Mouse (Mus musculus) lung, embryonic 15.5 days (tissue): ENCODE data around the gene Lsm14a. TPM values are rescaled to one million over a fixed set of nuclear protein-coding genes. Genes with fewer than 3 reads are reported as not detected.

ENCODE experiments used
- ATAC-seq: fragments of 200-750 bp; cut with Nextera tagmentation; 2 replicates; pipeline ENCODE4 v1.8.0; 2017; ENCODE audit warnings: moderate number of reproducible peaks, borderline replicate concordance; ENCODE audit not compliant: low FRiP score, low TSS enrichment; ENCODE audit errors: extremely low read depth
- H3K27ac ChIP-seq: fragments of 300-500 bp; sonication (generic); 2 replicates; pipeline ENCODE4 v1.5.1; 2015; ENCODE audit warnings: moderate library complexity, mild to moderate bottlenecking, inconsistent platforms
- H3K27me3 ChIP-seq: fragments of 300-500 bp; sonication (generic); 2 replicates; pipeline ENCODE4 v1.6.1; 2015; ENCODE audit warnings: inconsistent platforms
- H3K36me3 ChIP-seq: fragments of 300-500 bp; sonication (generic); 2 replicates; pipeline ENCODE4 v1.6.1; 2015; ENCODE audit warnings: inconsistent platforms
- H3K4me1 ChIP-seq: fragments of 300-500 bp; sonication (generic); 2 replicates; pipeline ENCODE4 v1.6.1; 2015; ENCODE audit warnings: inconsistent platforms
- H3K4me2 ChIP-seq: fragments of 300-500 bp; sonication (generic); 2 replicates; pipeline ENCODE4 v1.6.1; 2015; ENCODE audit warnings: inconsistent platforms, mild to moderate bottlenecking, moderate library complexity
- H3K4me3 ChIP-seq: fragments of 300-500 bp; sonication (generic); 2 replicates; pipeline ENCODE4 v1.5.1; 2015; ENCODE audit warnings: mild to moderate bottlenecking, inconsistent platforms
- H3K9ac ChIP-seq: fragments of 300-500 bp; sonication (generic); 2 replicates; pipeline ENCODE4 v1.6.1; 2015; ENCODE audit warnings: inconsistent platforms
- H3K9me3 ChIP-seq: fragments of 300-500 bp; sonication (generic); 2 replicates; pipeline ENCODE4 v1.6.1; 2016; ENCODE audit warnings: inconsistent platforms
- WGBS: fragments of 180-500 bp; shearing (Covaris S2); methylation state at CpG from one replicate; pipeline ENCODE4 v1.1.7; 2015; 5-methylcytosine and 5-hydroxymethylcytosine counted together
- polyA plus RNA-seq: library from polyadenylated mRNA; unstranded; fragments of >200 nt; fragmentation: Nextera tagmentation; extraction: Ambion mirVana; gene quantifications from 2 replicates; pipeline ENCODE4 v1.2.1, GENCODE M21; 2015

Lsm14a gene
- polyA plus RNA-seq, 1 experiment from 2014 or later, result 98.5 TPM

DNA sequence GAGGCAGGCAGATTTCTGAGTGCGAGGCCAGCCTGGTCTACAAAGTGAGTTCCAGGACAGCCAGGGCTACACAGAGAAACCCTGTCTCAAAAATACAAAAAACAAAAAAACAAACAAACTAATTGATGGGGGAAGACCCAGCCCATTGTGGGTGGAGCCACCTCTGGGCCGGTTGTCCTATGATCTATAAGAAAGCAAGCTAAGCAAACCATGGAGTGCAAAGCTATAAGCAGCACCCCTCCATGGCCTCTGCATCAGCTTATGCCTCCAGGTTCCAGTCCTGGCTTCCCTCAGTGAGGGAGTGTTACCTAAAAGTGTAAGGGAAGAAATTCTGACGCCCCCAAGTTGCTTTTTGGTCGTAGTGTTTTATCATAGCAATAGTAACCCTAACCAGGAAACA is 1.4 kb downstream of the Lsm14a start:
- no peaks in the 10 kb centered on the region for H3K36me3 ChIP-seq
- H3K9me3 ChIP-seq, result no peaks in the 10 kb centered on the region
- peaks cover 27% of the 10 kb centered on the region for H3K4me1 ChIP-seq
- no peak overlapping the region for H3K27ac ChIP-seq
- WGBS, result 76% methylated on average over 4 of the region's 4 CpGs
- no peak overlapping the region for H3K4me3 ChIP-seq
- no peaks in the 10 kb centered on the region for H3K27me3 ChIP-seq
- H3K9ac ChIP-seq, result no peak overlapping the region
- no peak for ATAC-seq
- H3K4me2 ChIP-seq, result no peak overlapping the region

DNA sequence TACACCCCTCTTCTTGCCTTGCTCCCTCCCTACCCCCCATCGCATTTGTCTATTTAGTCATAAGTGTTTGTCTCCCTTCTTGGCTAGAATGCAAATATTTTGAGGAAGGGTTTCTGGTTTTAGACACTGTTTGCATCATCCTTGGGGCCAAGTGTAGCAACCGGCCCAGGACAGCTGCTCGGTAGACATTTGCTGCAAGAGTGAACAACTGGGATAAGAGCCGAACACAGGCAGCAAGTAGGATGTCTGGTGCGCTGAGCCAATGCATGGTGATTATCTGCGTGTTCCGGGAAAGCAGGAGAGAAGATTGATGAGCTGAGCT is 2.3 kb downstream of the Lsm14a start:
- H3K9ac ChIP-seq, result peak overlapping the region; percentile 96; the same call in 1 of the 2 replicates
- peak; percentile 53; the same call in 1 of the 2 replicates for ATAC-seq

DNA sequence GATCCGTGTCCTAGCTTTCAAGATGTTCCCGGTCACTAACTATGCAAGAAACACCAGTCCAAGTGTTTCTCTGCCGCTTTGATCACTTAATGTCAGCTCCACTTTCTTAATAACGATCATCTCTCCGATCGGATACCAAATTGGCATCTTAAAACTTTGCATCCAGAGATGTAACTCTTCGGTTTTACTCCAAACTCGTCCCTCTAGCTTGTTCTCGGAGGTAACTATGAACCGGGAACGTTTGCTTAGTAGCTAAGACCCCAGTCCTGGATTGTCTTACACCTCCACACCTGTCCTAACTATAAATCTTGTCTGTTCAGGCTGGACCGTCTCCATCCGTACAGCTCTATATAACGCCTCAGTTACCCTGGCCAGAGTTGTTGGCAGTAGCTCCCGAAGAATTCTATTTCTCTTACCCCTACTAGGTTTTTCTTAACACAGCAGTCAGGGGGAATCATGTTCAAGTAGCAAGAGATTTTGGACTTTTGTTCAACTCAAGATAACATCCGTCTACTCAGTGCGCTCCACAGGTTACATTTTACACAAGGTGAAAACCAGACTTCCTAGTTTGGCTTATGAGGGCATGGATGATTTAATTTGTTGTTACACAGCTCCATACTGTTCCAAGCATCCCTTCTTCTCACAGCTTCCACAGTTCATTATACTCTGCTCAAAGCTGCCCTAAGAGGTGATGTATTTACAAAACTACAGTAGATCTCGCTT is 2.8 kb downstream of the Lsm14a start:
- Histone ChIP-seq H3K9me3 (no peaks in the 10 kb centered on the region), H3K36me3 (no peaks in the 10 kb centered on the region), H3K4me2 (peak overlapping the region; percentile 79), H3K4me1 (peaks cover 36% of the 10 kb centered on the region), H3K4me3 (peak overlapping the region; percentile 87), H3K9ac (peak overlapping the region; percentile 96), H3K27me3 (no peaks in the 10 kb centered on the region), H3K27ac (peak overlapping the region; percentile 98)
- ATAC-seq, result peak; percentile 30; the same call in 1 of the 2 replicates
- WGBS, result 4% methylated on average over 18 of the region's 18 CpGs

More for the DNA sequence above, 2.3 kb downstream of the Lsm14a start:
- WGBS, result 18% methylated on average over 7 of the region's 7 CpGs
- Histone ChIP-seq H3K27ac (peak overlapping the region; percentile 98), H3K4me3 (peak overlapping the region; percentile 87), H3K9me3 (no peaks in the 10 kb centered on the region), H3K4me1 (peaks cover 32% of the 10 kb centered on the region), H3K27me3 (no peaks in the 10 kb centered on the region), H3K36me3 (no peaks in the 10 kb centered on the region), H3K4me2 (peak overlapping the region; percentile 79)

DNA sequence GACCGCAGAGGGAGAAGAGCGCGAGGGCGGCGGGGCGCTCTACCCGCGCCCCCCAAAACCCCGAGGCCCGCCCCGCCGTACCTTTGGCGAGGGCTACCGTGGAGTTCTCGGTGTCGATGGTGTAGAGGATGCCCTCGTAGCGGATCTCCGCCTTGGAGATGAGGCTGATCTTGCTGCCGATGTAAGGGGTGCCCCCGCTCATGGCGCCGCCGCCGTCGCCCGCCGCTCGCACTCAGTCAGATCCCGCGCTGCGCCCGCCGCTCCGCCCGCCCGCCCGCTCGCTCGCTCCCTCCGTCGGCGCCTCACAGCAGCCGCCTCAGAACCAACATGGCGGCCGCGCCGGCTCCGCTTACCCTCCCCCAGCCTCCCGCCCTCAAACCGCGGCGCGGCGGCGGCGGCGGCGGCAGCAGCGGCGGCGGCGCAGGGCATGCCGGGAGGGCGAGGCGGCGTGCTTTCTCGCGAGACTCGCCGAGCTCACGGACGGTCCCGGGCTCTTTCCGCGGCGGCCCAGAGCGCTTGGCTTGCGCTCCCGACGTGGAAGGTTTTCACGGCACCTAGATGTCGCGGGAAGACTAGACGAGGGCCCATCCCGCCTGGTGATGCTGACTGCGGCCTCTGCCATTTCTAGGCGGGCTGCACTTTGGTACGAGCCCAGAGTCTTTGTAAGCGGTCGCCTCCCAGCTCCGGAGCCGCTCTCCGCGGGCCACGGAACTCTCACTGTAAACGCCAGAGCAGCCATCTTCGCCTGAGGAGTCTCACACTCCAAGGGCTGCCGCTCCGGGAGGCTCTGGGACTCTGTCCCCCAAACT is 3.6 kb downstream of the Lsm14a start:
- Histone ChIP-seq H3K4me2 (peak overlapping the region; percentile 79), H3K4me3 (peak overlapping the region; percentile 87), H3K9me3 (no peaks in the 10 kb centered on the region), H3K9ac (peak overlapping the region; percentile 96), H3K27ac (peak overlapping the region; percentile 98), H3K36me3 (no peaks in the 10 kb centered on the region), H3K4me1 (peaks cover 36% of the 10 kb centered on the region), H3K27me3 (no peaks in the 10 kb centered on the region)
- under 1% methylated on average over 95 of the region's 100 CpGs for WGBS
- peak; percentile 93 for ATAC-seq

DNA sequence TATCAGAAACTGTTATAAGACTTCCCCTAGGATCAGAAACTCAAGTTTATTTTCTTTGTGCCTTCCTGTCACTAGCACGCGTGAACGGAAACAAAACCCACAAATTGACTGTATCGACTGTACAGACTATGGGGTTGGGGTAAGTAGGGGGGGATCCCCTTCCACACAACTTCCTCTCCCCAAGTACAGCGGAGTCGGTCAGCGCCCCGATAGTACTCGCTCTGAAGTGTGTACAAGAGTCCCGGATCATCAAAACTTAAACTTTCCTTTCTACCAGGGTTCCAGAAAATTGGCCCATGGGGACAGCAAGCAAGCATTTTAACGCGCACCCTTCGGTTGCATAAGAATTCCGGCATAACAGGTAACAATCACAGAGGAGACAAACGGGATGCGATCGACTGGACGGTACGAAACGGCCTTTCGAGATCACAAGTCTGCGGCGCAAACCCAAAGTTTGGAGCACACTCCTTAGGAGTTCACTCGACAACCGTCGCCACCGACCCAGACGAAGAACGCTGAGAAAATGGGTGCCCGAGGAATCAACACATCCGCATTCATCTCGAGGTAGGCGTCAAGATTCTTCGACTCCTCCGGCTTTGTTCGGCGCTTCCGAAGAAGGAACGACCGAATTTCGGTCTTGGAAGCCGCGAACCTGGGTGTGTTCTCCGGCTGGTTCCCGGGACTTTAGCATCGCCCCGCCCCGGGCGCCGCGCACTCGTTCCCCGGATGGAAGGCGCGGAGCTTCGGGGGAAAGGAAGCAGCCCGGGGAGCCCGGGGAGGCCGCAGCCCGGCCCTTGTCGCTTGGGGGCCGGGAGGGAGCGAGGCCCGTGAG is 4.5 kb downstream of the Lsm14a start:
- ATAC-seq, result peak; percentile 55; the same call in 1 of the 2 replicates

DNA sequence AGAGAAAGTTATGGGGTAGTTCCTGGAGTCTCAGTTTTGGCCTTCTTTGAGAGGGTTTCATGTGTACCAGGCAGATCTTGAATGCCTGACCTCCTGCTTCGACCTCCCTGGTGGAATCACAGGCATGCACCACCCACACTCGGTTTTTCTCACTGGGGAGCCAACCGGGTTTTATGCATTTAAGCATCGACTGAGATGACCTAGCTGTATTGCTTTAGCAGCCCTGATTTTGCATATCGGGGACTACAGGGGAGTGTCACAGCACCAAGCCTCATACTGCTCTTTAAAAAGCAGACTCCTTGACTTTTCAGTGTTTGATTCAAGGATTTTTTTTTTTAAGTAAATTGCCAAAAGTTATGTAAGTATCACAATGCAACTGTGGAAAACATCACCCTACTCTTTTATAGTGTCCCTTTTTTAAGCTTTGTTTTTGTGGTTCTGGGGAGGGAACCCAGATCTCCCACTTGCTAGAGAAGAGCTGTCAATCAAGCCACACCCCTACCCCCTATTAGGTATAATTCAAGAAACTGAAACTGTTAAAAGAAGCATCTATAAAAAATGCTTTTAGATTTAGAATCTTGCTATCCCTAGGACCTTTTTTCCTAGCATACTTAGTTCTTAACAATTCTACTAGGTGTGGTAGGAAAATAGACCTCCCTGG is 5.2 kb downstream of the Lsm14a start:
- H3K36me3 ChIP-seq, result no peaks in the 10 kb centered on the region
- no peaks in the 10 kb centered on the region for H3K27me3 ChIP-seq
- H3K9ac ChIP-seq, result peak overlapping the region; percentile 96
- H3K9me3 ChIP-seq, result no peaks in the 10 kb centered on the region
- peaks cover 36% of the 10 kb centered on the region for H3K4me1 ChIP-seq
- 1% methylated on average over 5 of the region's 5 CpGs for WGBS
- peak overlapping the region; percentile 87 for H3K4me3 ChIP-seq
- H3K4me2 ChIP-seq, result peak overlapping the region; percentile 79
- H3K27ac ChIP-seq, result peak overlapping the region; percentile 98; the same call in 1 of the 2 replicates
- no peak for ATAC-seq

More for the DNA sequence above, 4.5 kb downstream of the Lsm14a start:
- H3K27ac ChIP-seq, result peak overlapping the region; percentile 98
- H3K36me3 ChIP-seq, result no peaks in the 10 kb centered on the region
- peak overlapping the region; percentile 79 for H3K4me2 ChIP-seq
- H3K4me1 ChIP-seq, result peaks cover 36% of the 10 kb centered on the region
- peak overlapping the region; percentile 96 for H3K9ac ChIP-seq
- no peaks in the 10 kb centered on the region for H3K27me3 ChIP-seq
- H3K9me3 ChIP-seq, result no peaks in the 10 kb centered on the region
- H3K4me3 ChIP-seq, result peak overlapping the region; percentile 87
- under 1% methylated on average over 64 of the region's 64 CpGs for WGBS

DNA sequence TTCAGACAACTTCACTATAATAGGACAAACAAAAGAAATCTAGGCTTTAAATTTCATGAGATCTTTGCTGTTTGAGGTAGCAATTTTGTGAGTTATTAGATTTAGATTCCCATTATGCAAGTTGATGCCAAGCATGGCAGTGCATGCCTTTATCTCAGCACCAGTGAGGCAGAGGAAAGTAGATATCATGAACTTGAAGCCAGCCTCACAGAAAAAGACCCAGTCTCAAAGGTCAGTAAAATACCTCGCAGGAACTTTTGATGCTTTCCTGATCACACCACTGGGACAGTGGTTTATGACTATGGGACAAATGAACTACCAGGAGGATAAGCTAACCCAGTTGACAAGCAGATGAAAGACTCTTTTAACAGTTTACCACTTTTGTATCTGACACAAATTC is 10.3 kb downstream of the Lsm14a start:
- Histone ChIP-seq H3K9ac (no peak overlapping the region), H3K9me3 (no peaks in the 10 kb centered on the region), H3K27me3 (no peaks in the 10 kb centered on the region), H3K36me3 (no peaks in the 10 kb centered on the region), H3K27ac (no peak overlapping the region), H3K4me2 (no peak overlapping the region), H3K4me3 (no peak overlapping the region), H3K4me1 (peaks cover 24% of the 10 kb centered on the region)
- 36% methylated on average over 1 of the region's 1 CpGs for WGBS
- ATAC-seq, result no peak

DNA sequence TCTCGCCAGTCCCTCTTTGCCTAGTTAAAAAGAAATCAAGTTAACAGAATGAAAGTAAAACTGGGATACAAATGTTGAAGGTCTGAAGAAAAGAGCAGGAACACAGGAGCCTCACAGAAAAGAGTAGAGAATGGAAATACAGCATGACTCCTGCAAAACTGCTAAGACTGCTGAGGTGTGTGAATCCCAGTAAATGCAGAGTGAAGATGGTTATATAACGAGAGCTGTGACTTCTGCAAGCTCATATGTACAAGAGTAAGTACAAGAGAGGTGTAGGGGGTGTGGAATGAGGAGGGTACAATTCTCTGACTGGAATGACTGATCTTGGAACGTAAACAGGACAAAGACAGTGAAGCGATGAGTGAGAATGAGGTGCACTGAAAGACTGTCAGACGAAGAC is 11.4 kb downstream of the Lsm14a start:
- H3K36me3 ChIP-seq, result no peaks in the 10 kb centered on the region
- no peak overlapping the region for H3K27ac ChIP-seq
- no peak for ATAC-seq
- H3K4me1 ChIP-seq, result peaks cover 13% of the 10 kb centered on the region
- H3K4me2 ChIP-seq, result no peak overlapping the region
- no peaks in the 10 kb centered on the region for H3K9me3 ChIP-seq
- 78% methylated on average over 5 of the region's 5 CpGs for WGBS
- H3K9ac ChIP-seq, result no peak overlapping the region
- no peak overlapping the region for H3K4me3 ChIP-seq
- no peaks in the 10 kb centered on the region for H3K27me3 ChIP-seq

DNA sequence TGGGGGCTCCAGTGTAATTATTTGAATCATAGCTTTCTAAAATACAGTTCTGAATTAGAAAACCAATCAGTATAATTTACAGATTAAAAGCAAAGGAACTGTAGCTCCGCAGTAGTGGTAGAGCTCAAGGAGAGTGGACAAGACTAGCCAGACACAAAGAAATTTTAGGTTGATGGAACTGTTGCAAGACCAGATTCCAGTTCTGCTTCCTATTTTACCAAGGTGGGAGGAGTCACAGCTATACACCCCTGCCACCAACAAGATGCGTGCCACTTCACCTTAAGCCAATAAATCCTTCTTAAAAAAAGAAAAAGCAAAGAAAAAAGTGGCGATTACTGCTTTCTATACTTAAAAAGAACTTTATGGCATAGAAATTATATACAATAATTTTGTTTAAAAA is 12.8 kb downstream of the Lsm14a start:
- no peak for ATAC-seq
- Histone ChIP-seq H3K4me2 (no peak overlapping the region), H3K9me3 (no peaks in the 10 kb centered on the region), H3K4me1 (peaks cover 4% of the 10 kb centered on the region; the same call in 1 of the 2 replicates), H3K36me3 (no peaks in the 10 kb centered on the region), H3K4me3 (no peak overlapping the region), H3K27me3 (no peaks in the 10 kb centered on the region), H3K9ac (no peak overlapping the region), H3K27ac (no peak overlapping the region)
- 84% methylated on average over 3 of the region's 3 CpGs for WGBS

DNA sequence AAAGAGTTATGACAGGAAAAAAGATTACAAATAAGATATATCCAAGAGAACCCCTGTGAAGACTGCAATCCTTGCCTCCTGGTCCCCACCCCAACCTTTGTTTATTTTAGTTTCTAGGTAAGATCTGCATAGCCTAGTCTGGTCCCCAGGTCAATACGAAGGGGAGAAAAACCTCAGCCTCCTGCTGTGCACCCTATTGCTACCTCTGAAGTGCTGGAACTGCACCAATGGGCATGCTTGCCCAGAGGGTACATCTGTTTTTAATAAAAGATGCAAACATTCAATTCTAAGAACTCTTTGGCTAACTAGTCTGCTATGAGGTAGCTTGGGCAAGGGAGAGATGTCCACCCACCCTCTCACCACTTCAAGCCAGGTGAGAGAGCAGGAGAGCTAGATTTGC is 19.2 kb downstream of the Lsm14a start:
- H3K4me2 ChIP-seq, result no peak overlapping the region
- no peak overlapping the region for H3K27ac ChIP-seq
- H3K27me3 ChIP-seq, result no peaks in the 10 kb centered on the region
- no peaks in the 10 kb centered on the region for H3K4me1 ChIP-seq
- WGBS, result 64% methylated on average over 1 of the region's 1 CpGs
- H3K36me3 ChIP-seq, result peaks cover 39% of the 10 kb centered on the region
- no peak overlapping the region for H3K4me3 ChIP-seq
- H3K9me3 ChIP-seq, result no peaks in the 10 kb centered on the region
- H3K9ac ChIP-seq, result no peak overlapping the region
- ATAC-seq, result no peak

DNA sequence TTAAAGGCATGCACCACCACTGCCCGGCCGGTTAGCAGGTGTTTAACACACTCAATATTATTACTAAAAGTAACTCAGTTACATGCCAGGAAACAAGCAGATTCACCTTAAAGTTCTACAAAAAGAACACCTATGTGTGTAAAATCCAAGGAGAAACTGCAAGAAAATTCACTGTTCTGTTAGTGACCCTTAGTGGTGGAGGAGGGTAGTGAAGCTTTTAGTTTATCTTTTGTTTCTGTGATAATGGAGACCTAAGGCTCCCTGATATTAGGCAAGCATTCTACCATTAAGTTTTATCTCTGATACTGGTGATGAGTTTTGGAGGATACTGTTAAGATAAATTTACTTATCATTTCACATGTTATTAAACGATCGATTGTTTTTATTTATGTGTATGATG is 37.5 kb downstream of the Lsm14a start:
- H3K9ac ChIP-seq, result no peak overlapping the region
- H3K9me3 ChIP-seq, result no peaks in the 10 kb centered on the region
- H3K27ac ChIP-seq, result no peak overlapping the region
- WGBS, result 90% methylated on average over 4 of the region's 4 CpGs
- no peaks in the 10 kb centered on the region for H3K4me1 ChIP-seq
- H3K27me3 ChIP-seq, result no peaks in the 10 kb centered on the region
- H3K36me3 ChIP-seq, result peaks cover 59% of the 10 kb centered on the region
- no peak overlapping the region for H3K4me2 ChIP-seq
- no peak for ATAC-seq
- H3K4me3 ChIP-seq, result no peak overlapping the region
